Mouse (Mus musculus) MEL (cell line): Measurements from ENCODE around the gene Mgat5. TPM values are rescaled to one million over a fixed set of nuclear protein-coding genes. Genes with fewer than 3 reads are reported as not detected.
A peak's percentile ranks its signal among the peaks of the same experiment; 100 is the strongest.

Experiments used
- DNase-seq: peaks from one replicate; pipeline ENCODE4 v3.0.0; 2011; ENCODE audit warnings: low read depth, low spot score
- H3K27ac ChIP-seq: 2 replicates; pipeline ENCODE4 v1.5.1; 2012; ENCODE audit warnings: low read depth, mild to moderate bottlenecking, control low read depth, low read length, moderate library complexity; ENCODE audit not compliant: control insufficient read depth
- H3K27me3 ChIP-seq, 2 experiments: fragments of 150-350 bp in 1 of 2; sonication (generic) in 1 of 2; 2 replicates each; pipeline ENCODE4 v1.6.1; 2012; ENCODE audit warnings: low read length in 2 of 2, mild to moderate bottlenecking in 2 of 2, improper control_type of control experiment in 1 of 2, moderate library complexity in 1 of 2; ENCODE audit not compliant: insufficient read depth in 2 of 2, control insufficient read depth in 1 of 2
- H3K36me3 ChIP-seq, 2 experiments: 2 replicates each; pipeline ENCODE4 v1.6.1; 2012 to 2014; ENCODE audit warnings: low read length in 2 of 2, improper control_type of control experiment in 1 of 2, inconsistent platforms in 1 of 2, mild to moderate bottlenecking in 1 of 2; ENCODE audit not compliant: insufficient read depth in 2 of 2, control insufficient read depth in 1 of 2
- H3K4me1 ChIP-seq, 2 experiments: fragments of 150-350 bp in 1 of 2; sonication (generic) in 1 of 2; 2 replicates each; pipeline ENCODE4 v1.6.1; 2012; ENCODE audit warnings: low read length in 2 of 2, improper control_type of control experiment in 1 of 2, mild to moderate bottlenecking in 1 of 2; ENCODE audit not compliant: insufficient read depth in 2 of 2, control insufficient read depth in 1 of 2
- H3K4me3 ChIP-seq, 2 experiments: fragments of 150-350 bp in 1 of 2; sonication (generic) in 1 of 2; 2 replicates each; pipeline ENCODE4 v1.5.1; 2012; ENCODE audit warnings: low read depth in 2 of 2, low read length in 2 of 2, mild to moderate bottlenecking in 2 of 2, moderate library complexity in 2 of 2, control low read depth in 1 of 2, improper control_type of control experiment in 1 of 2; ENCODE audit not compliant: control insufficient read depth in 1 of 2, insufficient read depth in 1 of 2
- H3K79me2 ChIP-seq: 2 replicates; pipeline ENCODE4 v1.6.1; 2012; ENCODE audit warnings: mild to moderate bottlenecking, low read length, moderate library complexity; ENCODE audit not compliant: control insufficient read depth, poor library complexity, insufficient read depth
- H3K9ac ChIP-seq: 2 replicates; pipeline ENCODE4 v1.6.1; 2012; ENCODE audit warnings: low read depth, mild to moderate bottlenecking, control low read depth, low read length, moderate library complexity; ENCODE audit not compliant: control insufficient read depth, poor library complexity, severe bottlenecking
- H3K9me3 ChIP-seq: fragments of 150-350 bp; sonication (generic); replicated peaks from 2 replicates; pipeline ENCODE4 v1.6.1; 2012; ENCODE audit warnings: mild to moderate bottlenecking, low read length, improper control_type of control experiment, moderate library complexity; ENCODE audit not compliant: insufficient read depth
- BHLHE40 ChIP-seq: IDR thresholded peaks from 2 replicates; pipeline ENCODE4 v1.6.1; 2012; ENCODE audit warnings: low read depth, mild to moderate bottlenecking, inconsistent platforms, low read length, improper control_type of control experiment, borderline replicate concordance
- CHD1 ChIP-seq: IDR thresholded peaks from 2 replicates; pipeline ENCODE4 v1.6.1; 2012; ENCODE audit warnings: low read depth, mild to moderate bottlenecking, inconsistent platforms, low read length, improper control_type of control experiment
- CHD2 ChIP-seq: IDR thresholded peaks from 2 replicates; pipeline ENCODE4 v1.6.1; 2011; ENCODE audit warnings: low read length, improper control_type of control experiment
- E2F4 ChIP-seq: IDR thresholded peaks from 2 replicates; pipeline ENCODE4 v1.6.1; 2011; ENCODE audit warnings: low read depth, low read length, improper control_type of control experiment, borderline replicate concordance
- ELF1 ChIP-seq: IDR thresholded peaks from 2 replicates; pipeline ENCODE4 v1.6.1; 2014; ENCODE audit warnings: low read depth, mild to moderate bottlenecking, inconsistent platforms, low read length, improper control_type of control experiment, moderate library complexity
- EP300 ChIP-seq, 2 experiments: IDR thresholded peaks; 2 replicates each; pipeline ENCODE4 v1.6.1; 2011; ENCODE audit warnings: improper control_type of control experiment in 2 of 2, low read length in 2 of 2, low read depth in 1 of 2, mild to moderate bottlenecking in 1 of 2
- ETS1 ChIP-seq: IDR thresholded peaks from 2 replicates; pipeline ENCODE4 v1.6.1; 2012; ENCODE audit warnings: low read depth, mild to moderate bottlenecking, inconsistent platforms, low read length, improper control_type of control experiment, moderate library complexity
- GABPA ChIP-seq: IDR thresholded peaks from 2 replicates; pipeline ENCODE4 v1.6.1; 2012; ENCODE audit warnings: low read depth, mild to moderate bottlenecking, inconsistent platforms, low read length, improper control_type of control experiment, moderate library complexity
- GATA1 ChIP-seq: IDR thresholded peaks from 2 replicates; pipeline ENCODE4 v1.6.1; 2011; ENCODE audit warnings: low read depth, low read length, improper control_type of control experiment
- HCFC1 ChIP-seq: IDR thresholded peaks from 2 replicates; pipeline ENCODE4 v1.6.1; 2012; ENCODE audit warnings: low read depth, mild to moderate bottlenecking, inconsistent platforms, low read length, improper control_type of control experiment, moderate library complexity
- MAFK ChIP-seq: IDR thresholded peaks from 2 replicates; pipeline ENCODE4 v1.6.1; 2011; ENCODE audit warnings: low read depth, mild to moderate bottlenecking, low read length, improper control_type of control experiment, borderline replicate concordance
- MYB ChIP-seq: IDR thresholded peaks from 2 replicates; pipeline ENCODE4 v1.6.1; 2011; ENCODE audit warnings: mild to moderate bottlenecking, low read depth, low read length, improper control_type of control experiment
- MYC ChIP-seq: IDR thresholded peaks from 2 replicates; pipeline ENCODE4 v1.6.1; 2011; ENCODE audit warnings: low read depth, mild to moderate bottlenecking, low read length, improper control_type of control experiment, moderate library complexity
- NELFE ChIP-seq: IDR thresholded peaks from 2 replicates; pipeline ENCODE4 v1.6.1; 2011; ENCODE audit warnings: low read depth, low read length, improper control_type of control experiment
- NRF1 ChIP-seq: IDR thresholded peaks from 2 replicates; pipeline ENCODE4 v1.6.1; 2014; ENCODE audit warnings: low read depth, mild to moderate bottlenecking, inconsistent platforms, low read length, improper control_type of control experiment, moderate library complexity; ENCODE audit not compliant: poor library complexity, insufficient read depth, severe bottlenecking
- SIN3A ChIP-seq: IDR thresholded peaks from 2 replicates; pipeline ENCODE4 v1.6.1; 2012; ENCODE audit warnings: low read length, improper control_type of control experiment, inconsistent platforms
- SMC3 ChIP-seq: IDR thresholded peaks from 2 replicates; pipeline ENCODE4 v1.6.1; 2011; ENCODE audit warnings: low read depth, low read length, improper control_type of control experiment
- TBP ChIP-seq: IDR thresholded peaks from 2 replicates; pipeline ENCODE4 v1.8.0; 2011; ENCODE audit warnings: low read depth, low read length, improper control_type of control experiment
- TCF12 ChIP-seq: IDR thresholded peaks from 2 replicates; pipeline ENCODE4 v1.6.1; 2014; ENCODE audit warnings: low read depth, mild to moderate bottlenecking, inconsistent platforms, low read length, improper control_type of control experiment, moderate library complexity
- UBTF ChIP-seq: IDR thresholded peaks from 2 replicates; pipeline ENCODE4 v1.6.1; 2012; ENCODE audit warnings: low read depth, mild to moderate bottlenecking, inconsistent platforms, low read length, improper control_type of control experiment, moderate library complexity, borderline replicate concordance; ENCODE audit not compliant: insufficient read depth
- USF1 ChIP-seq: IDR thresholded peaks from 2 replicates; pipeline ENCODE4 v1.6.1; 2014; ENCODE audit warnings: low read depth, mild to moderate bottlenecking, inconsistent platforms, low read length, improper control_type of control experiment, moderate library complexity
- USF2 ChIP-seq, 2 experiments: IDR thresholded peaks; 2 replicates each; pipeline ENCODE4 v1.6.1; 2011 to 2012; ENCODE audit warnings: improper control_type of control experiment in 2 of 2, low read length in 2 of 2, borderline replicate concordance in 1 of 2, inconsistent platforms in 1 of 2, low read depth in 1 of 2, mild to moderate bottlenecking in 1 of 2; ENCODE audit not compliant: insufficient read depth in 1 of 2
- ZMIZ1 ChIP-seq: IDR thresholded peaks from 2 replicates; pipeline ENCODE4 v1.6.1; 2012; ENCODE audit warnings: low read depth, mild to moderate bottlenecking, inconsistent platforms, low read length, improper control_type of control experiment, moderate library complexity
- ZNF384 ChIP-seq: IDR thresholded peaks from 2 replicates; pipeline ENCODE4 v1.6.1; 2012; ENCODE audit warnings: low read depth, mild to moderate bottlenecking, inconsistent platforms, low read length, improper control_type of control experiment
- polyA plus RNA-seq, 2 experiments: library from polyadenylated mRNA; stranded (reverse) in 1 of 2; unstranded in 1 of 2; fragments of >175 nt in 1 of 2; fragments of >200 nt in 1 of 2; gene quantifications; 2 replicates each; pipeline versions ENCODE4 v1.2.1 to v1.2.4; 2012; ENCODE audit warnings: low replicate concordance in 2 of 2, low read depth in 1 of 2; ENCODE audit not compliant: insufficient read length in 2 of 2, insufficient read depth in 1 of 2, missing spikeins in 1 of 2
- total RNA-seq: library from RNA; depleted of rRNA; stranded (reverse); fragments of 300-350 nt; gene quantifications from 2 replicates; pipeline ENCODE4 v1.2.3, GENCODE M21; 2012

Mgat5 gene
- total and polyA plus RNA-seq, 3 experiments: 6.9 to 9.5 TPM; not detected in 1

- peak; percentile 42 for DNase-seq
- TF ChIP-seq BHLHE40: 0 out of 2 replicates have a peak, but pooled peaks have one; percentile 37
- no peak for TF ChIP-seq ELF1
- TF ChIP-seq, all 39 proteins: peak for 1
- Histone ChIP-seq H3K27me3 (no peaks in the 10 kb centered on the region), H3K9me3 (no peaks in the 10 kb centered on the region), H3K36me3 (peaks cover 3 to 46% of the 10 kb centered on the region in 2 experiments), H3K79me2 (peaks cover 10% of the 10 kb centered on the region), H3K9ac (no peak overlapping the region), H3K4me1 (peaks cover 34 to 51% of the 10 kb centered on the region in 2 experiments), H3K4me3 (no peak overlapping the region), H3K27ac (peak overlapping the region; percentile 31; the same call in 1 of the 2 replicates)
Observed at GRCm38 (mm10) chr1:127318486-127318885, 113.7 kb downstream of the Mgat5 start.

- TF ChIP-seq CHD2: no peak
- TF ChIP-seq NRF1: no peak
- no peak for TF ChIP-seq MAFK
- no peak for TF ChIP-seq CHD1
- no peak for TF ChIP-seq SIN3A
- TF ChIP-seq GABPA: no peak
- no peak for TF ChIP-seq USF1
- TF ChIP-seq ZMIZ1: no peak
- TF ChIP-seq UBTF: no peak
- TF ChIP-seq E2F4: no peak
- no peak for TF ChIP-seq SMC3
- TF ChIP-seq ZNF384: no peak
- no peak for TF ChIP-seq HCFC1
- peaks cover 9% of the 10 kb centered on the region for H3K79me2 ChIP-seq
- no peak overlapping the region for H3K4me3 ChIP-seq
- H3K27ac ChIP-seq: no peak overlapping the region
- peaks cover 34 to 49% of the 10 kb centered on the region in 2 experiments for H3K4me1 ChIP-seq
- no peaks in the 10 kb centered on the region for H3K27me3 ChIP-seq
- H3K36me3 ChIP-seq: peaks cover 3 to 46% of the 10 kb centered on the region in 2 experiments
- no peak overlapping the region for H3K9ac ChIP-seq
- DNase-seq: no peak
- H3K9me3 ChIP-seq: no peaks in the 10 kb centered on the region
Observed at GRCm38 (mm10) chr1:127319768-127320167, 115.0 kb downstream of the Mgat5 start.

- TF ChIP-seq MYB (no peak), MYC (no peak), GATA1 (peak; percentile 69), USF2 (IDR thresholded peaks at IDR 0.05; ENCODE audit: borderline replicate concordance in 1 of 2, insufficient read depth in 1 of 2, low read depth in 1 of 2, low read length in 2 of 2) (no peak), NELFE (no peak), EP300 (IDR thresholded peaks at IDR 0.05; ENCODE audit: low read depth in 1 of 2, low read length in 2 of 2) (peak in 1 of 2 experiments; percentile 33; a peak in 1 of 4 replicates), ETS1 (peak; percentile 48; the same call in 1 of the 2 replicates), TBP (no peak), TCF12 (peak; percentile 36; the same call in 1 of the 2 replicates)
- Histone ChIP-seq H3K4me3 (no peak overlapping the region), H3K9me3 (no peaks in the 10 kb centered on the region), H3K9ac (no peak overlapping the region), H3K36me3 (peaks cover 3 to 39% of the 10 kb centered on the region in 2 experiments), H3K27ac (peak overlapping the region; percentile 64), H3K27me3 (no peaks in the 10 kb centered on the region), H3K79me2 (peaks cover 8% of the 10 kb centered on the region), H3K4me1 (peaks cover 31 to 40% of the 10 kb centered on the region in 2 experiments)
- no peak for DNase-seq
Observed at GRCm38 (mm10) chr1:127320956-127321355, 116.1 kb downstream of the Mgat5 start.
